Mouse (Mus musculus) brain, adult 2 months (tissue): ENCODE results near the gene Slco3a1.

Experiments
- DNase-seq: peaks from one replicate; pipeline ENCODE4 v3.0.0; 2011; ENCODE audit warnings: low read depth, low spot score

Gene Slco3a1

GRCm38 (mm10) chr7:74486083-74486482 is 68.5 kb downstream of the Slco3a1 start:
- DNase-seq = no peak

DNA sequence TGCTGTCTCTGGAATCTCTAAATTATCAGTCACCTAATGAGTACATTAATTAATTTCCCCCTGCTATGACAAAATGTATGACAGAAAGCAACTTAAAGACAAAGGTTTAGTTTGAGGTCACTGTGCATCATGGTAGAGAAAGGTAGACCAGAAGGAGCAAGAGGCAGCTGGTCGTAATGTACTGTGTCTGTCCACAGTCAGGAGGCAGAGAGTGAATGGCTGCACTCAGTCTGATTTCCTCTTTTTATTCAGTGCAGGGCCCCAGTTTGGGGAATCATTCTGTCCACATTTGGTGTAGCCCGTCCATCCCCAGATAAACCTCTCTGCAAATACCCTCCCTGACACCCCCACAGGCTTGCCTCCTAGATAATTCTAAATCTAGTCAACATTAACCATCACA is 68.9 kb downstream of the Slco3a1 start:
- DNase-seq = no peak

GRCm38 (mm10) chr7:74484024-74484385 is 70.6 kb downstream of the Slco3a1 start:
- no peak for DNase-seq

DNA sequence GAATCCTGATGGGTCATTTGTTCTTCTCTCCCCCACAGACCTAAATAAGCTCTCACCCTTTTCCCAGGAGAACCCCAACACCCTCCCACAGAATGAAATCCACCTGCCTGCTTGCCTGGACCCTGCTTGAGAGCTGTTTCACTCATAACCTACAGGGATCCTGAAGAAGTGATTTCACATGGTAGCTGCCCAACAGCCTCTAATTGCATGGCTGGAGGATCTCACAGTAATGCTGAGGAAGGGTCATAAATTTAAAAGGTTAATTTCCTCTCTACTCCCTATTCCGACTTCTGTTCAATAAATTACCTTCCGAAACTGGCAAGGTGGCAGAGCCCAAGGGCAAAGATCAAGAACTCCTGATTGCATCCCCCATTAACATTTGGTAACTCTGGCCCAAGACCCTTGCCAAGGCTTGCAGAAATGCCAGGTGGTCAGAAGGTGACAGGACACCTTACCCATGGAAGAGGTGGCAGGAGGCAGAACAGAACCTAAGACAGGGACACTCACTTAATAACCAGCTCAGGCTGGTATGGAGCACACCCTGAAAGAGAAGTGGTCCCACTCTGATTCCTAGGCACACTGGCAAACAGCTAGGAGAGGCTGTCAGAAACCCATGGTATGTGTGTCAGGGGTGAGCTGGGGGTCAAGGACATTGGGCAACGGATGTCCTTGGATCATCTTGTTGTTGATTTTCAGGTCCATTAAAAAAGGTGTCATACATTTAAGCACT is 71.1 kb downstream of the Slco3a1 start:
- DNase-seq = no peak

- peak; percentile 54 for DNase-seq
These were observed 82.8 kb downstream of the Slco3a1 start for GRCm38 (mm10) chr7:74471740-74472139.

DNA sequence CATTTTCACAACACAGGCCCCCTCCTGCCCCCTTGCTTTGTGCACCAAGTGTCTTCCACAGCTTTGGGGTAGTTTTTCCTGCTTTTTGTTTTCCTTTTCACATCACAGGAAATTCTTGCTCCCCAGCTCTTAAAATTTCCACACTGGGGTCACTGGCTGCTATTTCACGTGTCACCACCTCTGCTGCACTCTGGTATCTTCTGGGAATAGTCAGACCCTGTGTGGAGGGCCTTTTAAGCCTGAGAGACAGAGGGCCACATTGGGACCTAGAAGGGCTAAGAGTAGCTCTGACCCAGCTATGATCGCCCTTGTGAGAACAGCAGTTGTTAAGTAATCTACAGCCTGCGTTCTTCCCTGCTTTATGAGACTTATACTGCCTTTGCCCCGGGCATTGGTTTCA is 87.7 kb downstream of the Slco3a1 start:
- no peak for DNase-seq

DNA sequence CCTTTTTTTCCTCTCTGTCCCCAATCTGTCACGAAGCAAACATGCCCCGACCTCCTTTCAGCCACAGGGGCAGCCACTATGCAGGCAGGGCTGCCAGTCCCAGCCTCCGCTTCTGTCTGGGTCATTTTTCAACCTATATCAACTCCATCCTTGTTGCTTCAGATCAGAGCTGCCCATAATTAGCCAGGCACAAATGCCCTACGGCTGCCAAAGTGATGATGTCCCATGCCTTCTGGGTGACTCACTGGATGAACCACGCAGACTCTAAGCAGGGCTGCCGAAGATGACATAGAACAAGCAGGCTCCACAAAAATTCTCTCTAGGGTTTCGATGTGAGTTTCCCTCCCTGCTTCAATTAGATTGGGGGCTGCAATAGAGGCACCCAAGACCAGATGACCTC is 89.9 kb downstream of the Slco3a1 start:
- DNase-seq = peak; percentile 87

DNA sequence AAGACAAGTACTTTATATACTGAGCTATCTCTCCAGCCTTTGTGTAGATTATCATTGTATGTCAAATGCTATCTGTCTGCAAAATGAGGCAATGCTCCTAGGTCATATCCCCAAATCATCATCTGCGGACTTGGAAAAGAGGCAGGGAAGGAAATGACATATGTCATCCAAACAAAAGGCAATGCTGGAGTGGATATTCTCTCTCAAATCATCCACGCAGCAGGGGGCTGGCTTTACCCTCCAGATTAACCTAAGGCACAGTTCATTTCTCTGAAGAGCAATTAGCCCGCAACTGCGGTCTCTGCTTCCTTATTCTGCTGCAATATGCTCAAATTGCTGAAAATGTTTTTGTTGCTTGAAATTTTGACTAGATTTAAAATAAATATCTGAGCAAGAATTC is 92.1 kb downstream of the Slco3a1 start:
- no peak for DNase-seq

GRCm38 (mm10) chr7:74461736-74462135 is 92.8 kb downstream of the Slco3a1 start:
- no peak for DNase-seq

GRCm38 (mm10) chr7:74461146-74461545 is 93.4 kb downstream of the Slco3a1 start:
- no peak for DNase-seq

DNA sequence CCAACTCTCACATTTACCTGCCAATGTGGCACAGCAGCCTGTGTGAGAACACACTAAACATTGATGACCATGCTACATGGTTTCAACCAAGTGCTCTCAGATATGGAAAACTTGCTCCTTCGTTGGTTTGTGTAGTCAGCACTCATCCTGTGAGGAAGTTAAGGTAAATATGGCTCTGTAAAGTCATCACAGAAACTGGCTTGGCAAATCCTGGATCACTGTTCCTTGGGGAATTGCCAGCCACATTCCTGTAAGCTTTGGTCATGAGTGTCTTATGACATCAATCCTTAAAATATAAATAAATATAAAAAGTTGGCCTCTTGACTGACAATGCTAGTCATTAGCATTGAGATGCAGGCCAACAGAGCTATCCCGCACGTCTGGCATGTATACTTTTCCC is 94.8 kb downstream of the Slco3a1 start:
- DNase-seq = no peak

GRCm38 (mm10) chr7:74459277-74459676 is 95.3 kb downstream of the Slco3a1 start:
- DNase-seq = peak; percentile 28

- DNase-seq = peak; percentile 54
These were observed 95.9 kb downstream of the Slco3a1 start for GRCm38 (mm10) chr7:74458475-74459221.

- peak; percentile 92 for DNase-seq
These were observed 97.1 kb downstream of the Slco3a1 start for GRCm38 (mm10) chr7:74457347-74457975.

DNA sequence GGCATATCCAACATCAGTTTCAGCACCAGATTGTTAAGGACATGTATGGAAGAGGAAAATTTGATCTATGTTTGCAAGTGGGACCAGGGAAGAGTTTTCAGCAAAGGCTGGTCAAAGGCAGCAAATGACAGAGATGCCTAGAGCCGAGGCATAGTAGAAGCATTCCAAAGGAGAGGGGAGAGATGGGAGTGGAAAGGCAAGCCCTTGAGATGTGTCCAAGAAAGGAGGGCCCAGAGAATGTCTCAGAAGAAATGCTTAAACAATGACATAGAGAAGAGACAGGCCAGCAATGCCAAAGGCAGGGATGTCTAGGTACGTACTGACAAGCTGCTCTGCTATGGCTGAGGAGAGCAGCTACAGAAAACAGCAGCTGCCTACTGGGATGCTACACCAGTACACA is 97.8 kb downstream of the Slco3a1 start:
- no peak for DNase-seq

GRCm38 (mm10) chr7:74451047-74451446 is 103.5 kb downstream of the Slco3a1 start:
- DNase-seq = no peak

DNA sequence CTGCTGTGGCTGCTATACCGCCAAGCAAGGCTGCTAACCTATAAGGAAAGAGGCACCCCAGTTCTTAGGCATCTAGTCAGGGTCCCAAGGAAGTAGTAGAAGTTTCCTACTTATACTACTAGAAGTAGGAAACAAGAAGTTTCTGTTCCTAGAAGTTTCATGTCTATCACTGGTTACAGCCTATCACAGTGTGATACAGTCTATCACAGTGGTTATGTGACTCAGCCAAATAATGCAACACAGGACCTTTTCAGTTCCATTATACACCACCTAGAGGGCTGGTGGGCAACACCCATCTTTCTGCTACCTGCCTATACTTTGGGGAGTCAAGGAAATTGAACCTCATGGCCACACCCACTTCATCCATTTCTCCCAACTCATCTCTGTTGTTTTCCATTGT is 104.8 kb downstream of the Slco3a1 start:
- DNase-seq = no peak

GRCm38 (mm10) chr7:74447781-74448180 is 106.8 kb downstream of the Slco3a1 start:
- no peak for DNase-seq

DNA sequence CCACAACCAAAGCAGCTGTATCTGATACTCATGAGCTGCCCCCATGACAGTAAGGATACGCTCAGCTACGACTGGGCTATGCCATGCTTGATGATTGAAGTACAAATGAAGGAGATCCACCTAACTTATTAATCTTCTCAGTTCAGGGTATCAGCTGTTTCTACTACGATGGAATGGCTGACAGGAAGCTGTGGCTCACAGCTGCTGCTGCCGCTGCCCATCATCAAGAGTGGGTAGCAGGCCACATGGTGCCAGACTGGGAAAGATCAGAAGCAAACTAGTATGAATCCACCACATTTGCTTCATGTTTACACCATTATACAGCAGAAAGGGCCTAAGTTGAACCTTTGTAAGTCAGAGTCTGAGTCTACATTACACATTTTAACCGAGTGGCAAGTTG is 109.4 kb downstream of the Slco3a1 start:
- no peak for DNase-seq

- no peak for DNase-seq
These were observed 112.2 kb downstream of the Slco3a1 start for GRCm38 (mm10) chr7:74442380-74442779.

DNA sequence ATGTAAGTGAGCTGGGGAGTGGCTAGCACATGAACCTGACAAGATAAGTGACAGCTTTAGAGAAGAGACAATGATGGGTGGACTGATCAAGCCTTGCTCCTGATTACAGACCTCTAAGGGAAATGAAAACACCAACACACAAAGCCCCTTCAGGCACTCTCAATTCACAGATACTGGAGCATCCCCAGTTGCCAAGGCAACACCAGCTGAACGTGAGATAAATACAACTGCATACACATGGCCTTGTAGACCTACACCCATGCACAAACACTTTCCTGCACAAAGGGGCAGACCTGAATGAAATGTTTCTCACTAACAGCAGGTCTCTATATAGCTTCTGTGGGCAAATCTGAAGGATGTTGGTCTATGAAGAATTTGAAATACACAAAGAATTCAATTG is 117.0 kb downstream of the Slco3a1 start:
- no peak for DNase-seq

DNA sequence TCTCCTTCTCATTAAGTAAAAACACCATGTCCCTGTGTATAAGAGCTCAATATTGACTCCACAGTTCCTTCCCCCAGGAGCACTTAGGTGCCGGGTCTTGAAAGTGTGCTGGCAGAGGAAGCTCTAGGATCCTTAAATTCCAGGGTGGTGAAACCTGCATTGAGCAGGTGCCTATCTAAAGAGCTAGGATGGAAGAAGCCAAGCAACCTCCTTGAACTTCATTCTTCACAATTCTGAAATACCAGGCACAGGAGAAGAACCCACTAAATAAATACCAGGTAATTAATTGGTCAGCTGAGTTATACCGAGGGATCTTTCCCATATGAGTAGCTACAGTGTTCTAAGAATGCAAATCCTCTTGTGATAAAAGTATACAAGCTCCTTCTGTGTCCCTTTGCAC is 117.9 kb downstream of the Slco3a1 start:
- DNase-seq = no peak

- no peak for DNase-seq
These were observed 121.6 kb downstream of the Slco3a1 start for GRCm38 (mm10) chr7:74432950-74433349.
